Mouse (Mus musculus) liver, embryonic 13.5 days (tissue): ENCODE data around the gene Nudt14. TPM values are rescaled to one million over a fixed set of nuclear protein-coding genes. Genes with fewer than 3 reads are reported as not detected.

Source experiments
- ATAC-seq: fragments of 200-750 bp; cut with Nextera tagmentation; 2 replicates; pipeline ENCODE4 v1.8.0; 2017; ENCODE audit warnings: low read depth, mild to moderate bottlenecking, moderate number of reproducible peaks, moderate library complexity
- DNase-seq: peaks from one replicate; pipeline ENCODE4 v3.0.0; 2022
- H3K27ac ChIP-seq: fragments of 300-500 bp; sonication (generic); 2 replicates; pipeline ENCODE4 v1.5.1; 2015; ENCODE audit warnings: moderate library complexity, mild to moderate bottlenecking, inconsistent platforms
- H3K27me3 ChIP-seq: fragments of 300-500 bp; sonication (generic); 2 replicates; pipeline ENCODE4 v1.6.1; 2015; ENCODE audit warnings: mild to moderate bottlenecking, inconsistent platforms
- H3K36me3 ChIP-seq: fragments of 300-500 bp; sonication (generic); 2 replicates; pipeline ENCODE4 v1.6.1; 2015; ENCODE audit warnings: mild to moderate bottlenecking, inconsistent platforms
- H3K4me1 ChIP-seq: fragments of 300-500 bp; sonication (generic); replicated peaks from 2 replicates; pipeline ENCODE4 v1.6.1; 2015; ENCODE audit warnings: inconsistent platforms
- H3K4me2 ChIP-seq: fragments of 300-500 bp; sonication (generic); 2 replicates; pipeline ENCODE4 v1.6.1; 2015; ENCODE audit warnings: inconsistent platforms, mild to moderate bottlenecking, moderate library complexity
- H3K4me3 ChIP-seq: fragments of 300-500 bp; sonication (generic); replicated peaks from 2 replicates; pipeline ENCODE4 v1.5.1; 2015; ENCODE audit warnings: mild to moderate bottlenecking, inconsistent platforms
- H3K9ac ChIP-seq: fragments of 300-500 bp; sonication (generic); 2 replicates; pipeline ENCODE4 v1.6.1; 2015; ENCODE audit warnings: mild to moderate bottlenecking, inconsistent platforms
- H3K9me3 ChIP-seq: fragments of 300-500 bp; sonication (generic); replicated peaks from 2 replicates; pipeline ENCODE4 v1.6.1; 2016; ENCODE audit warnings: inconsistent platforms
- WGBS: fragments of 180-500 bp; shearing (Covaris S2); methylation state at CpG from one replicate; pipeline ENCODE4 v1.1.7; 2015; ENCODE audit not compliant: insufficient replicate concordance; 5-methylcytosine and 5-hydroxymethylcytosine counted together
- polyA plus RNA-seq: library from polyadenylated mRNA; unstranded; fragments of >200 nt; fragmentation: Nextera tagmentation; extraction: Ambion mirVana; gene quantifications from 2 replicates; pipeline ENCODE4 v1.2.1, GENCODE M21; 2015

Nudt14 gene
- polyA plus RNA-seq, 1 experiment from 2014 or later, result 15.2 TPM

- ATAC-seq (no peak), DNase-seq (no peak)
- Histone ChIP-seq H3K27ac (no peak overlapping the region), H3K27me3 (peaks cover 64% of the 10 kb centered on the region), H3K9me3 (no peaks in the 10 kb centered on the region), H3K4me3 (no peak overlapping the region), H3K4me1 (peaks cover 30% of the 10 kb centered on the region), H3K4me2 (no peak overlapping the region), H3K9ac (no peak overlapping the region), H3K36me3 (no peaks in the 10 kb centered on the region)
- 19% methylated on average over 4 of the region's 4 CpGs for WGBS
Measured at GRCm38 (mm10) chr12:112947307-112947706, 5.4 kb upstream of the Nudt14 start.

- ATAC-seq, result no peak
- Histone ChIP-seq H3K9ac (no peak overlapping the region), H3K9me3 (no peaks in the 10 kb centered on the region), H3K27ac (no peak overlapping the region), H3K36me3 (no peaks in the 10 kb centered on the region), H3K4me2 (no peak overlapping the region), H3K4me3 (no peak overlapping the region), H3K27me3 (peaks cover 34% of the 10 kb centered on the region), H3K4me1 (peaks cover 25% of the 10 kb centered on the region)
- no peak for DNase-seq
- 55% methylated on average over 2 of the region's 2 CpGs for WGBS
Measured at GRCm38 (mm10) chr12:112943669-112944068, 1.7 kb upstream of the Nudt14 start.

DNA sequence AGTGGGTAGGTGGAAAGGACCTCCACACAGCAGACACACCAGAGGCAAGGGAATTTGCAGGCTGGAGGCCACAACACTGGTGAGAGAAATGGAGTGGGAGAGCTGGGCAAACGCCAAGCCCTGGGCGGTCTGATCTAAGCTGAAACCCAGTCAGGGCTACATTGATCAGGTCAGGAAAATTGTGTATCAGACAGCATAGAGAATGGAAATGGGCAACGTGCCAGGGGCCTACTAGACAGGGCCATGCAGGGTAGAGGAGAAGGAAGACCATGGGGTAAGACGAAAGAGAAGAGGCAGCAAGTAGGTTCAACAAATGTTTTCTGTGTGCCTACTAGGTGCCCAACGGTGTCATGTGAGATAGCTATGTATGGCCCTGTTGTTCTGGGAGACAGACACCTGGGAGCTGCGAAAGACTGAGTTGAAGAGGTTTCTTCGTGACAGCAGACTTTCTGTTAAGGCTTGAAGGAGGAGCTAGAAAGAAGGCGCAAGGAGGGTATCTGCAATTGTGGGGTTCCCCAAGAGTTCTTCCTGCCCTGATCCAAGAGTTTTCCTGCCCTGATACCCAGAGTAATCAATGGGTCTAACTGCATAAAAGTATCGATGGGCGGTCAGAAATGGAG, 658 bp downstream of the Nudt14 start:
- ATAC-seq (no peak), DNase-seq (no peak)
- Histone ChIP-seq H3K9me3 (no peaks in the 10 kb centered on the region), H3K27ac (no peak overlapping the region), H3K4me3 (peak overlapping the region; percentile 80), H3K27me3 (peaks cover 12% of the 10 kb centered on the region; the same call in 1 of the 2 replicates), H3K4me2 (peak overlapping the region; percentile 77), H3K9ac (peak overlapping the region; percentile 76), H3K36me3 (no peaks in the 10 kb centered on the region), H3K4me1 (peaks cover 28% of the 10 kb centered on the region)
- 38% methylated on average over 10 of the region's 10 CpGs for WGBS

GRCm38 (mm10) chr12:112940710-112941109, 1.2 kb downstream of the Nudt14 start:
- Histone ChIP-seq H3K4me2 (no peak overlapping the region), H3K9me3 (no peaks in the 10 kb centered on the region), H3K9ac (peak overlapping the region; percentile 76; the same call in 1 of the 2 replicates), H3K36me3 (no peaks in the 10 kb centered on the region), H3K4me3 (no peak overlapping the region), H3K4me1 (peaks cover 28% of the 10 kb centered on the region), H3K27me3 (0 out of 2 replicates have a peak, but pooled peaks cover 9% of the 10 kb centered on the region), H3K27ac (no peak overlapping the region)
- ATAC-seq (no peak), DNase-seq (no peak)
- 65% methylated on average over 9 of the region's 9 CpGs for WGBS

DNA sequence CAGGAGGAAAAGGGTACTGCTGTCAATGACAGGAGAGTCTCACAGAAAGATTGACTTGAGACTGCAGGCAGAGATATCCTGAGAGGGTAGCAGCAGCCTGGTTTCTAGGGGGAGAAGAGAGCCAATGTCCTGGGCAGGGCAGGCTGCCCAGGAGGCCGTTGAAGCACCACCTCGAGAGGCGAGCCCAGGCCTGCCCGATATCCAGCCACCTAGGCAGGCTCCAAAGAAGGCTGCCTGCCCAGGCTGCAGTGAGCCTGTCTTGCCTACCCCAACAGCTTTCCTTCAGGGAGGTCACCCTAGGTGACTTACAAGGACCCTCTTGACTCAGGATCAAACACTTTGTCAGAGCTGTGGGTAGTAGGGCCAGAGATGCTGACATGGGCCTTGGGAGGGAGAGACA, 1.7 kb downstream of the Nudt14 start:
- 0 out of 2 replicates have a peak, but pooled peaks cover 6% of the 10 kb centered on the region for H3K27me3 ChIP-seq

DNA sequence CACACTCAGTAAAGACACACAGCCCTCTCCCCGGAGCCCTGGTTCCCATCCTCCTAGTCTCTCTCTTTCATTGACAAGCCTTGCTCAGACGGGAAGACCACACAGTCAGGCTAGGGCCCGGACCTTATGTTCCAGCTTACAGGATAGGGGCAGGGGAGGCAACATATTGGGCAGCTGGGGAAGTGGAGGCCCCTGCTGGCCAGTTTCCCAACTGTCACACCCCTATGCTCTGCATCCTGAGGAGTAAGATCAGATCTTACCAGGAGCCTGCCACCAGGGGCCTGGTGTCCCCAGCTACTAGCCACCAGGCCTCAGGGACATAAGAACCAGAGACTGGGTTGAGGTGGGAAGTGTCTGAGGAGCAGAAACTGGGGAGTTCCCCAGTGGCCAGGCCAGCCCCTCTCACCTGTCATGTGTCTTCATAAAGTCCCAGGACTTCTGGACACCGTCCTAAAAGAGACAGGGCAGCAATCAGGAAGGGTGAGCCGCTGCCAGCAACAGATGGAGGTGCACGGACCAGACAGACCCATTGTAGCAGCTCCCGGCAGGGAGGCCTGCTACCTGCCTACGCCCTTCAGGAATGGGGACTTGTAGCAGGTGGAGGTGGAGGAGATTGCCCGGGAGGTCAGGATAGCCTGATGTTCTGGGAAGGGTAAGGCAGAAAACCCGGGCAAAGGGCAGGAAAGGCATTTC, 2.9 kb downstream of the Nudt14 start:
- Histone ChIP-seq H3K9me3 (no peaks in the 10 kb centered on the region), H3K4me1 (peaks cover 28% of the 10 kb centered on the region), H3K4me2 (no peak overlapping the region), H3K27me3 (0 out of 2 replicates have a peak, but pooled peaks cover 6% of the 10 kb centered on the region), H3K27ac (no peak overlapping the region), H3K4me3 (no peak overlapping the region), H3K9ac (no peak overlapping the region), H3K36me3 (no peaks in the 10 kb centered on the region)
- no peak for DNase-seq
- no peak for ATAC-seq
- 54% methylated on average over 10 of the region's 10 CpGs for WGBS

More for the DNA sequence above, 1.7 kb downstream of the Nudt14 start:
- Histone ChIP-seq H3K4me2 (no peak overlapping the region), H3K9me3 (no peaks in the 10 kb centered on the region), H3K4me3 (no peak overlapping the region), H3K9ac (no peak overlapping the region; the same call in 1 of the 2 replicates), H3K4me1 (peaks cover 28% of the 10 kb centered on the region), H3K27ac (no peak overlapping the region), H3K36me3 (no peaks in the 10 kb centered on the region)
- ATAC-seq (no peak), DNase-seq (no peak)
- WGBS, result 84% methylated on average over 4 of the region's 4 CpGs

- WGBS, result 78% methylated on average over 10 of the region's 10 CpGs
- peaks cover 28% of the 10 kb centered on the region for H3K4me1 ChIP-seq
Measured at GRCm38 (mm10) chr12:112938366-112938765, 3.6 kb downstream of the Nudt14 start.

DNA sequence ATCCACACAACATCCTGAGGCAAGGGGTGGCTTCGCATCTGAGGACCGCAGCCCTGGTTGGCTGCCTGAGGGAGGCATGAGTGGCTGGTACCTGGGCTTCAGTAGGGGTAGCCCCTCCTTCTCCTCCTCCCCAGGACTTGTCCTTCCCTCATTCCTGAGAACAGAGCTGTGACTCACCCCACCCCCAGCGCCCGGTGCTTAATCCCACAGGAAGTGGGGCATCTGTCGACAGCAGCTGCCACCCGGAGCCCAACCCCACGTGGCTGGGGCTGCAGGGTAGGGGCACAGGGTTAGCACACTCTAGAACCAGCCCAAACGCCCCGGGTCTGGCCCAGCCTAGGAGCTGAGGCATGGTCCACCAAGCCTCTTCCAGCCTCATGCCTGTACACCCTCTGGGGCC, 4.0 kb downstream of the Nudt14 start:
- H3K27ac ChIP-seq, result no peak overlapping the region
- 0 out of 2 replicates have a peak, but pooled peaks cover 10% of the 10 kb centered on the region for H3K27me3 ChIP-seq
- no peak overlapping the region for H3K9ac ChIP-seq
- no peak overlapping the region for H3K4me2 ChIP-seq
- WGBS, result 52% methylated on average over 9 of the region's 9 CpGs
- DNase-seq (no peak), ATAC-seq (no peak)
- no peaks in the 10 kb centered on the region for H3K36me3 ChIP-seq
- H3K4me3 ChIP-seq, result no peak overlapping the region
- H3K9me3 ChIP-seq, result no peaks in the 10 kb centered on the region
- peaks cover 28% of the 10 kb centered on the region for H3K4me1 ChIP-seq

More at GRCm38 (mm10) chr12:112938366-112938765, 3.6 kb downstream of the Nudt14 start:
- no peak for DNase-seq
- H3K4me2 ChIP-seq, result no peak overlapping the region
- H3K9ac ChIP-seq, result no peak overlapping the region
- H3K4me3 ChIP-seq, result no peak overlapping the region
- H3K27ac ChIP-seq, result no peak overlapping the region
- H3K27me3 ChIP-seq, result 0 out of 2 replicates have a peak, but pooled peaks cover 6% of the 10 kb centered on the region
- H3K36me3 ChIP-seq, result no peaks in the 10 kb centered on the region
- no peaks in the 10 kb centered on the region for H3K9me3 ChIP-seq
- ATAC-seq, result no peak

DNA sequence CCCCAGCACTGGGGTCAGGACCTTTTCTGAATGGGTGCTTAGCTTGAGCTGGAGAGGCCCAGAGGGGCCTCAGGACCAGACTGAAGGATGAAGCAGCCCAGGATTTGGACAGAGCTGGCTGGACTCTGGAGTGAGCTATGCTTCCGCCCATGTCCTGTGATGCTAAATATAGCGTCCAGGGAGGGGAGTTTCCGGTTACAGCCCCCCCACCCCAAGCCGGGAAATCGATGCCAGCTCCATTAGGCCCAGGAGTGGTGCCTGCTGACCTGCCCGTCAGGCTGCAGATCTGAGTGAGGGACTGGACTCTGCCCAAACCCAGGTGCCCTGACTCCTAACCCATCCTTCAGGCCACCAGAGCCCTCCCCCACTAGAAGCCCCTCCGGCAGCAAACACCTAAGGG, 9.3 kb downstream of the Nudt14 start:
- H3K27me3 ChIP-seq, result peaks cover 56% of the 10 kb centered on the region
- 41% methylated on average over 7 of the region's 7 CpGs for WGBS
- H3K9me3 ChIP-seq, result no peaks in the 10 kb centered on the region
- no peak overlapping the region for H3K4me3 ChIP-seq
- ATAC-seq (no peak), DNase-seq (no peak)
- H3K36me3 ChIP-seq, result no peaks in the 10 kb centered on the region
- no peak overlapping the region for H3K4me2 ChIP-seq
- no peak overlapping the region for H3K9ac ChIP-seq
- no peak overlapping the region for H3K27ac ChIP-seq
- H3K4me1 ChIP-seq, result peaks cover 22% of the 10 kb centered on the region

GRCm38 (mm10) chr12:112929562-112930352, 12.2 kb downstream of the Nudt14 start, which contains the start of gene Jag2:
TSS of gene Jag2 (minus strand) at chr12:112929776.
- H3K4me2 ChIP-seq, result peak within 1 kb of the TSS; percentile 69
- no peaks in the 10 kb centered on the region for H3K9me3 ChIP-seq
- H3K4me3 ChIP-seq, result peak within 1 kb of the TSS; percentile 51
- WGBS, result 1% methylated on average over 84 of the region's 85 CpGs
- no peak within 1 kb of the TSS for H3K27ac ChIP-seq
- no peaks in the 10 kb centered on the region for H3K36me3 ChIP-seq
- peaks cover 80% of the 10 kb centered on the region for H3K27me3 ChIP-seq
- no peak within 1 kb of the TSS for H3K9ac ChIP-seq
- DNase-seq, result no peak
- peak; percentile 27; the same call in 1 of the 2 replicates for ATAC-seq
- peaks cover 22% of the 10 kb centered on the region for H3K4me1 ChIP-seq
